Mouse (Mus musculus) kidney, adult 9 months (tissue): ENCODE measurements around the gene Htr5b.

ENCODE experiments used
- DNase-seq: peaks from one replicate; pipeline ENCODE4 v3.0.0; 2022

Gene Htr5b

GRCm38 (mm10) chr1:121528399-121528720 is at the start of gene Htr5b:
Gene Htr5b (minus strand): TSS chr1:121528465.
- no peak for DNase-seq

DNA sequence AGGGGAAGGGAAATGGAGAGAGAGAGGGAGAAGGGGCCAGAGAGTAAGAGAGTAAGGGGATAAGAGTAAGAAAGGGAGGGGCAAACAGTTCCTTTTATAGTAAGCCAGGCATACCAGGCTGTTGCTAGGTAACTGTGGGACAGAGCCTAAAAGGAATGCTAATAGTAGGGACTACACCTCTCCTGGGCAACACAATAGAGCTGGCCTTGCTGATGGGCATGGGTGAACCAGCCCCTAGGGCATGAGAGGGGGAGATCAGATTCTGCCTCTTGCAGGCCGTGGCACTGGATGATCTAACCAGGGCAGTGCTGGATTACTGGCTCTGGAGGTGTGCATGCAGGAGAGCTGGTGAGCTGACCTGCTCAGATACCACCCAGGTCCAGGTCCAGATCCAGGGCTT is 49.2 kb upstream of the Htr5b start:
- DNase-seq = no peak

DNA sequence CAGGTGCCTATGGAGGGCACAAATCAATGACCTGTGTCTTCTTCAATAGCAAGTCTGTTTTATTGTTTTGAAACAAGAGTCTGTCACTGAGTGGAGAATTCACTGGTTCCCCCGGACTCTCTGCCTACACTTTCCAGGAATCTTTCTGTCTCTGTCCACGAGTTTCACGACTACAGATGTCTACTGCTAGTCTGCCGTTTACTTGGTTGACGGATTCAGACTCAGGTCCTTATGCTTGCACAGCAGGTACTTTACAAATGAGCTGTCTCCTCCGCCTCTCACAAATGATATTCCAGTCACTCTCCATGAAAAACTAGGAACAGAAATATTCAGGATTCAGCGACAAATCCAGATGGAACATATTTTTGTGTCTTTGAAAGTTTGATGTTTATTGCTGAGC is 42.3 kb upstream of the Htr5b start:
- DNase-seq = no peak

GRCm38 (mm10) chr1:121567521-121568489 is 39.5 kb upstream of the Htr5b start, which contains the start of gene Ddx18:
Gene Ddx18 (minus strand): TSS chr1:121567989.
- peak; percentile 95 for DNase-seq

DNA sequence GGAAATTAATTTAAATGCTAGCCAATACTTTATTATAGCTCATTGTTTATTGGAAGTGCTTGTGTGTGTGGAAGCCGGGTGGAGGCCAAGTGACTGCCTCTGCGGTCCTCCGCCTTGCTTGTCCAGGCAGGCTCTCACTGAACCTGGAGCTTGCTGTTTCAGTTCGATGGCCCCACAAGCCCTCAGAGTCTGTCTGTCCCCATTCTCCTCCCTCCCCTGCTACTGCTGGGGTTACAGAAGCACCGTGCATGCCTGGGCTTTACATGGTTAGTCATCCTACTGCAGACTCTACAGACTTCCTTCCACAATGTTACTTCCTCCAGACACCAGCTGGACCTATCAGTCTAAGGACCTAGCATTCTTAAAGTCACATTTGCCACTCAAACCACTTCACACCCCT is 29.6 kb upstream of the Htr5b start:
- no peak for DNase-seq

DNA sequence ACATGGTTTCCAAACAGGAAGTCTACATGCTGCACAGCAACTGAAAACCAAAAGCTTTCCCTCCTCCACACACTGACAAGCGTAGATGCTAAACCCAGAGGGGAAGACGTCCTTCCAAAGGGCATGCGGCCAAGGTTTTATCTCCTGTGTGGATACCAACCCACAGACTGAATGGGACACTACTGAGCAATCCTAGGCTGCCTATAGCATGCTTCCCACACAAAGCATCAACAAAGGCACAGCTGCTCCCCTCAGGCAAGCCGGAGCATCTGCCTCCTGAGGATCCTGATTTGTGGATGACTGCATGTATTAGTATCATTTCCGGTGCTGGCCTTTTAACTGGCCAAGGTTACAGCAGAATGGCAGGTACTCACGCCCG is 23.2 kb upstream of the Htr5b start:
- no peak for DNase-seq

- no peak for DNase-seq
These were observed 22.7 kb upstream of the Htr5b start for GRCm38 (mm10) chr1:121550801-121551456.

- peak; percentile 9 for DNase-seq
These were observed 21.2 kb upstream of the Htr5b start for GRCm38 (mm10) chr1:121549456-121549855.

GRCm38 (mm10) chr1:121548667-121549066 is 20.4 kb upstream of the Htr5b start:
- DNase-seq = no peak

GRCm38 (mm10) chr1:121546844-121547243 is 18.6 kb upstream of the Htr5b start:
- no peak for DNase-seq

DNA sequence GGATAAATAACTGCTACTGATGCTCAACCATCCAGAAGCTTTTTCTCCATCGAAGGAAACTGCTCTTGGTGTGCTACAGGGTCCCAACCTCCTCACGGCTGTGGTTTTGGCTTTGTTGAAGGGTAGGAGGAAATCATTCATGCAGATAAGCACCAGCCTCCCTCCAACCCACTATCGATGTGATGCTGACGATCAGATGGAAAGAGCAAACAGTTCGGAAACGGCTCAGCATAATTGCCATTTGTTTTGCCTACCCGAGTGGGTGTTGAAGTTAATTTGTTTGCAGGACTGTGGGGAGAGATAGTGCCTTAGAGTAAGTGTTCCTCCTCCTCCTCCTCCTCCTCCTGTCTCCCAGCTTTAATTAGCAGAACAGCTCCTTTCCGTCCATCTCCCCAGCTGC is 12.1 kb upstream of the Htr5b start:
- DNase-seq = no peak

DNA sequence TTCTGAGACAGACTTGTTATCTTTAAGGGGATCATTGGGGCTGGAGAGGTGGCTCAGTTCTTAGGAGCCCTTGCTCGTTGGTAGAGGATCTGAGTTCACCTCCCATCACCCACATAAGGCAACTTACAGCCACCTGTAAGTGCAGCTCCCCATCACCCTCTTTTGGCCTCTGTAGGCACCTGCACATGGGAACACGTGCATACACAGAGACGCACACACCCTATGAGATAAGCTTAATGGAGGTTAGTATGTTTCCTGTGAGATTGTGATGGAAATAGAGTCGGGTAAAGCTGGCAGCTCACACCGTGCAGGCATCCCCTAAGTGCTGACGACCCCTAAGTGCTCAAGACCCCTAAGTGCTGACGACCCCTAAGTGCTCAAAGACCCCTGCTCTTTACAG is 3.2 kb upstream of the Htr5b start:
- no peak for DNase-seq

GRCm38 (mm10) chr1:121529286-121529685 is 1.0 kb upstream of the Htr5b start:
- no peak for DNase-seq

DNA sequence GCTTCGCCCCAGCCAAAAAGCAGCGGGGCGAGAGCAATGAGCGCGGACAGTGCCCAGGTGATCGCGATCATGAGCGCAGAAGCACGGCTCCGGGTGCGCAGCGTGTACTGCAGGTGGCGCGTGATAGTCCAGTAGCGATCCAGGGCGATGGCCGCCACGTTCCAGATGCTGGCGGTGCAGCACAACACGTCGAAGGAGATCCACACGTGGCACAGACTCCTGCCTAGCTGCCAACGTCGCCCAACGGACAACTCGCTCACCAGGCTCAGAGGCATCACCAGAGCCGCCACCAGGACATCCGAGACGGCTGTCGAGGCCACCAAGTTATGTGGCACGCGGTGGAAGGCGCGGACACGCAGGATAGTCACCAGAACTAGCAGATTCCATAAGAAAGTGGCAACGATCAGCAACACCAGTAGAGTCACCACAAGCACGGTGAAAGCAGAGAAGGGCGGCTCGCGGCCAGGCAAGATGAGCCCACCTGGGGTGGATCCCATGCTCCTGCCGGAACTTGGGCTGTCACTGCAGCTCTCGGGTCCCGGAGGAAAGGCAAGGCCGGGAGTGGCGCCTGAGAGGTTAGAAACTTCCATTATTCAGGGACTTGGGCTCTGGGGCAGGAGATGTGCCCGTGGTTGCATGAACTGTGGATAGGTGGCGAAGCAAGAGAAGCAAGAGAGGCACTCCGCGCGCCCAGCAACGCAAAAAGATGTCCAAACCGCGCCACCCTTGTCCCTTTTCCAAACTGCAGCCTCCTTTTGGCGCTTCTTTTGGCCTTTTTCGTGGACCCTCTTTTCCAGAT is 466 bp downstream of the Htr5b start:
- no peak for DNase-seq

GRCm38 (mm10) chr1:121527061-121527460 is 1.2 kb downstream of the Htr5b start:
- no peak for DNase-seq

DNA sequence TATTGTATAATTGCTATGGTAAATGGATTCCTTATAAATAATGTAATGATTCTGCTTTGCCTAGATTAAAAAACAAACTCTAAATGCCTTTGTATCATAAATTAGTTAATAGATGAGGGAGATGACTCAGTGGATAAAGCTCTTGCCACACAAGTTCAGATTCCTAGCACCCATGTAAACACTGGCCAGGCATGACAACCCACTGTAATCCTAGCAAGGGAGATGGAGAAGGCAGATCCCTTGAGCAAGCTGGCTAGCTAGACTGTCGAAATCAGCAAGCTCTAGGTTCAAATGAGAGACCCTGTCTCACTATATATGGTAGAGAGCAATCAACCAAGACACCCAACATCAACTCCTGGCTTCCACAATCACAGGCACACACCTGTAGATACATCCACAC is 9.7 kb downstream of the Htr5b start:
- no peak for DNase-seq

DNA sequence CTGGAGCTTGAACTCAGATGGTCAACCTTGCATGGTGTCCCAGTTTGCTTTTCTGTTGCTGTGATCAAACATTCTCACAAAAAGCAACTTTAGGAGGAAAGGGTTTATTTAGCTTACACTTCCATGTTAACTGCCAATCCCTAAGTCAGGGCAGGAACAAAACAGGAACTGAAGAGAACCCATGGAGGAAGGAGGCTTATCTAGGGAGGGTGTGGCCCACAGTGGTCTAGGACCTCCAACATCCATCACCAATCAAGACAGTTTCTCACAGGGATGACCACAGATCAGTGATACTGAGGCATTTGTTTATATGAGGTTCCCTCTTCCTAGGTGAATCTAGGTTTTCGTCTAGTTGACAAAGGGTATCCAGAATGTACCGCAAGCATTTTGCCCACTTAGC is 16.3 kb downstream of the Htr5b start:
- no peak for DNase-seq

GRCm38 (mm10) chr1:121511186-121511585 is 17.1 kb downstream of the Htr5b start:
- no peak for DNase-seq

- no peak for DNase-seq
These were observed 17.7 kb downstream of the Htr5b start for GRCm38 (mm10) chr1:121510420-121511140.

DNA sequence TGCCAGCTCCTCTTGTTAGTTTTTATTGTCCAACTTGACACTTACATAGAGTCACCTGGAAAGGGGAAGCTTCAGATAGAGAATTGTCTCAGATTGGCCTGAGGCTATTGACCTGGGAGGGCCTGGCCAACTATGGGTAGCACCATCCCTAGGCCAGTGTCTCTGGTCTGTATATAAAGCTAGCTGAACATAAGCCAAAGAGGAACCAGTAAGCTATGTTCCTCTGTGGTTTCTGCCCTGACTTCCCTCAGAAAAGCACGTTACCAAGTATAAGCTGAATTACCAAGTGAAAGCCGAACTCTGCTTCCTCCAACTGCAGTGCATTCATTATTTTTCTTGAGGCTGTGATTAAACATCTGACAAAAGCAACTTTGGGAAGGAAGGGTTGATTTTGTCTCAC is 19.5 kb downstream of the Htr5b start:
- no peak for DNase-seq

DNA sequence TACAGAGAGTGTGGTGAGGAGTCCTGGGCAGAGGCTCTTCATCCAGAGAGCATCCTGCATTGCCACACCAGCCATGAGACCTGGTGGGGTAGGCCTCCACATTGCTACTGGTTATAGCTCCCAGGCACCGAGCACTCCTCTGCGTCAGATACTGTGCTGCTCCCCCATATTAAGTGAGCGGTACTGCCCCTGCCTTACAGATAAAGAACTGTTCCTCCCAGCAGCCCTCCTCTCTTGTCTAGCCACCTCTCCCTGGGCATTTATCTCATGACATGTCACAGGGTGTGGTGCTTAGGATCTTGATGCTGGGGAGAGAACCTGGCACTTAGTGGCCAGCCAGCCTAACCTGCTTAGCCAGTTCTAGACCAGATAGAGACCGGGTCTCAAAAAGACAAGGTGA is 31.2 kb downstream of the Htr5b start:
- DNase-seq = no peak

- peak; percentile 26 for DNase-seq
These were observed 38.0 kb downstream of the Htr5b start for GRCm38 (mm10) chr1:121490241-121490640.

DNA sequence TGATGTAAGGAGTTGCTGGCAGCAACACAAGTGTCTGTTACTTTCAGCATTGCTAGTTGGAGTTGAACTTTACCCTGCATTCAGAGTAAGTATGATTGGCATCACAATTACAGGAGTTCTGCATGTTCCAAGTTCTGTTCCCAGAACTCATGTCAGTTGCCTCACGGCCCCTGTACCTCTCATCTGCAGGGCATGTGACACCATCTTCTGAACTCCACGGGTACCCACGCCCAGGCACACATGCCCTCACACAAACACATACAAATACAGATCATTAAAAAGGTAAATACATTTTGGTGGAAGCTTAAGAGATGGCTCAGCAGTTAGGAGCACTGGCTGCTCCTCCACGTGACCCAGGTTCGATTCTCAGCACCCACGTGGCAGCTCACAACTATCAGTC is 41.5 kb downstream of the Htr5b start:
- DNase-seq = no peak
